Mouse (Mus musculus) cerebellum, postnatal 14 days (tissue): Measurements from ENCODE around the gene Plce1.

Experiments
- DNase-seq, 2 experiments: peaks; one replicate each; pipeline ENCODE4 v3.0.0; 2021; ENCODE audit warnings: mixed read lengths in 2 of 2

Gene Plce1

DNA sequence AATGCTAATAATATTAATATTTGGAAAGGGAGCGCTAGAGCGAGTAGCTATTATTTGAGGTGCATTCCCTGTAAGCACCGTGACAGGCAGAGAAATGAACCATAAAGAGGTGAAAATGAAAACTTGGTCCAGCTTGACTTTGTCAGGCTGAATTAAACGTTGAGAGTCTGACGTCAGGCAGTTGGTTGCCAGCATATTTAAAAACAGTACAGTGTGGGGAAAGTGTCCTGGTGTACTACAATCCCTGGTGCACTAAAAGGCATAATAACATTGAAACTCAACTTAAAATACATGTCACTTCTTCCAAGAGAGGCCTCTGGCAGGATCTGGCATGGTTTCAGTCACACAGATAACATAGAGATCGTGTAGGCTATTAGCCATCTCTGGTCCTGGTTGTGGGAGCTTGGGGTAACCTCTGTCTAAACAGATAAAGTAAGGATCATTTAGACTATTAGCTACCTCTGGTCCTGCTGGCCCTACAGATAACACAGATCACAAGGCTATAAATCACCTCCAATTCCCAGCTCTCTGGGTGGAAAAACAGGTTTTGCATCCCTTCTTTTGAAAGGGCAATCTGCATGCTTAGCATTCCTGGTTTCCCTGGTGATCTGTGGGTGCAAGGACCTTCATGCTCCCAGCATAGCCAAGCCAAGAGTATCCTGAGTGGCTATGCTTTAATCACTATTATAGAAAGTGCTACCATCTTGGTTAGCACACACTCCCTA, 164.1 kb downstream of the Plce1 start:
- DNase-seq = no peak

DNA sequence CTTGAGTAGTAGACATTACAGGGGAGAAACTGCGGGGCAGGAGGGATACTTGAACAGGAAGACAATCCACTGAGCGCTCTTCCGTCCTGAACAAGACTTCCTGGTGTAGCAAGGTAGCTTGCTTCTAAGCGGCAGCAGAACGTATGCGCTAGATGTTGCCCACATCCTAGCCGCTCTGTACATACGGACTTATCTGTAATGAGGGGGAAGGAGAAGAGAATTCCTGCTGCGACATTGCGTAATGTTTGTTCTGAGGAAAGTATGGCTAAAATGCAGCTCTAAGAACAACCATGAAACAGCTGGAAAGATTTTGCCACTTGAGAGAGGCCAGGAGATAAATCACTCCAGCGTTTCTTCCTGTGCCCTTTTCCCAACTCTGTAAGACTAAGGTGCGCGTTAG, 177.1 kb downstream of the Plce1 start:
- no peak for DNase-seq

DNA sequence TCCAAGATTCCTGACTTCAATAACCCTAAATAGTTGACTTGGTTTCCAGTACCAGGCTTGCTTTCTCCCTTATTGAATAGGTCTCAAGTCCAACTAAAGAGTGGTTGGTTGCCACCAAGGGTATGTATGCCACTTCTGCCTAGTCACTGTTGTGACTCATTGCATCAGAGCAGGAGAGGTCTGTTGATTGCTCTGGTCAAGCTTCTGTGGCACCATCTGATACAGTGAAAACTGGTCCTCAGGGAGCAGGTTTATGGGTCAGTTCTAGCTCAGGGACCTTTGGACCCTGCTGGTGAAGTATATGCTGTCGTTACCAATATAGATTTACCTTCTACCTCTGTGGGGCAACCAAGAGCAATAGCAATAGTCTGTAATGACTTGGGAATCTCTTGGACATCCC, 184.5 kb downstream of the Plce1 start:
- DNase-seq = no peak

DNA sequence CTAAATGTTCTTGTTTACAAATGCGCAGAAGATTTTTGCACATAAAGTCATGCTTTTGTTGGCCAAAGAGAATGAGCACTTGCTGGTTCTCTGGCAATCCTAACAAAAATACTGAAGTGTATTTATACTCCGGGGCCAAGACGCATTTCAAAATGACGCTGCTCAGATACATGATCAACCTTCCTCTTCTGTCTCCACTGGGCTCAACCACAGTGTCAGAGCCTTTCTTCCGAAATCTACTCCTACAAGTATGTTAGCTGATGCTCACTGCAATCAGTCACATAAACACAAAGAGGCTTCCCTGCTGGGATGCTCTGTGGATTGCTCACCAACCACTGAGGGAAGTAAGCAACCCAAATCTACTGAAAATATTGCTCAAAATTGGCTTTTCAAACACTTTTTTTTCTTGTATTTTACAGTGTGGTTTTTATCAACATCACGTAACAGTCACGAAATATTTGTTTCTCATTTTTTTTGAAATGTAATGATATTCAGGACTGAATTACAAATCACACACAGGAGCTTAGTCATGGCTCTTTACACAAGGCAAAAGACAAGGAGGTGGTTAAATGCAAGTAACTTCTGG, 191.2 kb downstream of the Plce1 start:
- DNase-seq = no peak

DNA sequence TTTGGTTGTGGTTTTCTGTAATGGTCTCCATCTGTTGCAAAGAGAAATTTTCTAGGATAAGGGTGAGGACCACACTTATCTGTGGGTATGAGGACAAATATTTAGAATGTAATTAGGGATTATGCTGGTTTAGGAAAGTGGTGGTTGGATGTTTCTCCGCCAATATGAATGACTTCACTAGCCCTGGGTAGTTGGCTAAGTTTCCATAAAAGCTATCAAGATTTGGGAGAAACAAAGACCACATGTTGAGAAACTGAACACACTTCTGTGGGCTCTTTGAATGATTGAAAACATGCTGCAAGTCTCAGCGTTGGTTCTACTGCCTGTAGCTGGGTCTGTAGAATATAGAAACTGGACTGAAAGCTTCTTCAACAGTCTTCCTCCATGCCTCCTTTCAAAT, 193.0 kb downstream of the Plce1 start:
- DNase-seq = no peak

DNA sequence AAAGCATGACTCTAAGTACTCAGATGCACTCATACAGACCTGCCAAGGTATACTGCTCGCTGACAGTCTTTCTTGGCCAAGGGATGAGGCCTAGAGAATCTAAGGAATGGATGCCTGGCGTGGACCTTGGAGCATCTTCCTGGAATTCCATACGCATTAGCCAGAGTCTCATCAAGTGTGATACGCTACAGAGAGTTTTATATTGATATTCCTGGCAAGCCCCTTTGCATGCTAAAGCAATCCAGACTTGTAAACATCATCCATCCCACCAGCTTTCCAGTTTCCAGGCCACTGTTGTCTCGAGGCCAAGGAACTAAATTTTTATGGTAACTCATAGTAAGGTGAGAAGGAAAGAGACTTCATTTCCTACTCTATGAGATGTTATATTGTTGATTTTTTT, 197.7 kb downstream of the Plce1 start:
- no peak for DNase-seq

DNA sequence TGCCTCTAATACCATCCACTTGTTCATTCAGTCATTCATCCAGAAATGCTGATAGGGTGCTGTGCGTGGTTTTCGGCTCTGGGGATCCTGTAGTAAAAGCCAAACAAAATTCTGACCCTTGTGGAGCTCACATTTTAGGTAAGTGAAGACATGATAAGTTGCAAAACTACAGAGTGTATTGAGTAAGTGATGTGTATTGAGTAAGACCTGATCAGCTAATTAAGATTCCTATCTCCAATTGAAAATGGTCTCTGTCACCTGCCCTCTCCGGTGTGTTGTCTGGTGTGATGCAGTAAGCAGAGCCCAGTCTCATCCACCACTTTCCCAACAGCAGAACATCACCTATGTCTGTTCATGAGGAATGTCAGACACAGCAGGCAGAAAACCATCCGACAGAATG, 198.6 kb downstream of the Plce1 start:
- DNase-seq = no peak

DNA sequence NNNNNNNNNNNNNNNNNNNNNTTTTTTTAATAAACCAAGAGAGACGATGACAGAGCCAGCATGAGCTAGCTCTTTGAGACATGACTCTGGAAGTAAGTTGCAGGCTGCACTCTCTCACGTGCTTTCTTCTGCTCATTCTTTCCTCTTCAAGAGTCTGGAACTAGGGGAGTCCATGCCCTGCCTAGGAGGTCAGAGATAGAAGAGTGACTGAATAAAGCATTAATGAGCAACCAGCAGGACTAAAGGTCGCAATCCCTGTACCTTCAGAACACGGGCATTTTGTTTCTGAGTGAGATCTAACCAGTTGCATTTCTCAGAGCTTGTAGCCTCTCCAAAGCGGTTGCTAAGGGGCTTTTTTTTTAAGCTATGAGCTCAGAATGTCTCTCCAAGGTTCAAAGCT, 206.4 kb downstream of the Plce1 start:
- DNase-seq = no peak

DNA sequence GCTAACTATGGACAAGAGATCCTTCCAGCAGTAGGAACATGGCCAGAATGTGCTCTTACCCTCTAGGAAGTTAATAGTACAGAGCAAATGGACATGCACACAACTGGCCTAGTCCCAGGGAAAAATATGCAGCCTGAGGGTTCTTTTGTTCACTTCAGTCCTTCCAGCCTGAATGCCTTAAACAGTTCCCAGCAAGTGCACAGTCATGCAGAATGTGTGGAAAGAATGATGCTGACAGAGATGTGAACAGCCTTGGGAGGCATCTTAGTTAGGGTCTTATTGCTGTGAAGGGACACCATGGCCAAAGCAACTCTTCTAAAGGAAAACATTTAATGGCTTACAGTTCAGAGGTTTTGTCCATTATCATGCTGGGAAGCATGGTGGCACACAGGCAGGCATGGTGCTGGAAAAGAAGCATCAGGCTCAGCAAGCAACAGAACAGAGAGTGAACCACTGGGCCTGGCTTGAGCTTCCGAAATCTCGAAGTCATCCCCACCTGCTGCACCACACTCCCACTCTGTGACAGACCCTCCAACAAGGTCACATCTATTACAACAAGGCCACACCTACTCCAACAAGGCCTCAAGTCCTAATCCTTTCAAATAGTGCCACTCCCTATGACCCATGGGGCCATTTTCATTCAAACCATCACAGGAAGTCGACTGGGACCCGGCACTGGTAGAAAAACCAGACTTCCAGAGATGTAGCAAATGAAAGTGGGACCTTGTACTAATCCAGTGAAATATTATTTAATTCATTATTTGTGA, 208.0 kb downstream of the Plce1 start:
- no peak for DNase-seq

DNA sequence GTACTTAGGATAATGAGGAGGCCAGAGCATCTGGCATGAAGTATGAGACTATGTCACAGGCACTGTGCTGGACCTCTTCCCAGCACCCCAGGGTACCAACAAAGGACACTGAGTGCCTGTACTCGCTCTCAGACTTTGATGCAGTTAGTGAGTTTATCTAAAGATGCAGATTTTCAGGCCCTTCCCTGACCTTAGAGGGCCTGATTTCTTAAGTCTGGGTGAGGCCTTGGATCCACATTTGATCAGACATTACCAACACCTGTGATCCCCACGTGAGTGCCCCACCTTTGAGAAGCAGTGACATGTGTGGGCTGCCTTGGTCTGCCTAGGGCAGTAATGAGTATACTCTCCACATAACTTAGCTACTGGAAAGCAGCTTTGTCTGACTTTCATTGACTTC, 209.4 kb downstream of the Plce1 start:
- no peak for DNase-seq

DNA sequence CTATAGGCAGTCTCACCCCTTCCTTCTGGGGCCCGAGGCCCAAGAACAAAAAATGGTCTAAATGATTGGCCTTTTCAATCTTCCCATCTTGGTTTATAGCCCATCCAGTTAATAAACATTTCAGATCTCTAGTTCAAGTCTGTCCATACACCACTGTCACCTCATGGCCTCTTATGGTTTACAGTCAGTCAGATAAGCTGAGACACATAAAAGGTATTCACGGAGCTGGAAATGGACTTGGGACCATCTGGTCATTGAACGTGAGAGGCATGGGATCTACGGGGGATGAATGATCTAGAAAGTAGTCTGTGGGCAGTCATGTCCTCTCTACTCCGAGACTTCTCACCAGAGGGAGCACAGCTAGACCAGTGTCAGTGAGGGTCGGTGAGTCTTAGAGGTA, 210.6 kb downstream of the Plce1 start:
- no peak for DNase-seq

DNA sequence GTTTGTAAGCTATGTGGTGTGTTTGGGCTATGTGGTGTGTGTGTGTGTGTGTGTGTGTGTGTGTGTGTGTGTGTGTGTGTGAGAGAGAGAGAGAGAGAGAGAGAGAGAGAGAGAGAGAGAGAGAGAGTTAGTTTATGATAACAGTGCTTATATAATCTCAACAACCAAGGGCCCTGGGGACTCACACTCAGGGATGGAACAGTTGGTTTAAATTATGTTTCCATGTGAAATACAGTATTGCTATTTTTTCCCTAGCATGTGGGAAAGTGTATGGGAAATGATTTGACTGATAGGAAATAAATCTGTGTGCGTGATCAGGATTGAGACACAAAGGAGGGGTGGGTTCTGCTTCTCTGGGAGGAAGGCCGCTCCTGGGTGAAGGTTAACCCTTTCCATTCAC, 212.4 kb downstream of the Plce1 start:
- no peak for DNase-seq

DNA sequence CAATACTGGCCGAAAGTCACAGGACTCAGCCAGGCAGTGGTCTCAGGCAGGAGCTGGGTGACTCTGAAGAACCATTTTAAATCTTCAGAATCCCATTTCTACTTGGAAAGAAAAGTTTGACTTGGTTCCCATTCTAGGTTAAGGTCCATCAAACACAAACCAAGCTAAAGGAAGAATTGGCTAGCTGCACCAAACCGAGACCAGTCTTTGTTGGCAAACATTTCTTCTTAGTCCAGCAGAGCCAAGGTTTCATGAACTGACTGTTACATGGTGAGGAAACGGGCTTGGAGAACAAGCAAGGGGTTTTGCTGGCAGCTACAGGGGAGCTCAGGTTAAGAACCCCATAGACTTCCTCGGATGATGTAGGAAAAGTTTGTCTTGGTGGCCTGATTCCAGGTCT, 212.9 kb downstream of the Plce1 start:
- DNase-seq = no peak

DNA sequence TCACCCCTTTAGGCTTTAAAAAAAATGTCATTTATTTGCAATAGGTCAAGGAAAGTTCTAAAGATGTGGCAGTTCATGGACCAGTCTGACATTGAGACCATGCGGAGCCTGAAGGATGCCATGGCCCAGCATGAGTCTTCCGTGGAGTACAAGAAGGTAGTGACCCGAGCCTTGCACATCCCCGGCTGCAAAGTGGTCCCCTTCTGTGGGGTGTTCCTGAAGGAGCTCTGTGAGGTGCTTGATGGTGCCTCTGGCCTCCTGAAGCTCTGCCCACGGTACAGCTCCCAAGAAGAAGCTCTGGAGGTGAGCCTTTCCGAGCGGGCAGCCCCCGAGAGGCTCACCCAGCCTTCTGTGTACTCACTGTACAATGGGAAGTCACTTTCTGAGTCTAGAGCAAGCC, 220.9 kb downstream of the Plce1 start:
- DNase-seq = no peak

DNA sequence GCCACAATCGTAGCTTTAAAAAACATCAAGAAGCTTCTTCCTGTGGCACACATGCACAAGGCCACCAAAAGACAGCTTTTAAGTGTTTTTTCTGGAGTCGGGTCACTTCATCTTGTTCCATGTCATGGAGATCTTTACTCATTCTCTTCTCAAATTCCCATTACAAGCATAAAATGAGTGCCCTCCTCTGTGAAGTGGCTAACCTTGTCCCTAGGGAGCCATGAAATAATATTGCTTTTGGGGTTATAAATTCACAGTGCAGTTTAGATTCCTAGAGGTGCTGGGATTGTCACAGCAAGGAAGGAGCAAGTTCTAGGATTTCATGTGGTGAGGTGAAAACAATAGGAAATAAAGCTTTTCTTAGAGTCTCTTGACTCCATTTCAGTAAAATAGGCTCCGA, 223.8 kb downstream of the Plce1 start:
- no peak for DNase-seq

DNA sequence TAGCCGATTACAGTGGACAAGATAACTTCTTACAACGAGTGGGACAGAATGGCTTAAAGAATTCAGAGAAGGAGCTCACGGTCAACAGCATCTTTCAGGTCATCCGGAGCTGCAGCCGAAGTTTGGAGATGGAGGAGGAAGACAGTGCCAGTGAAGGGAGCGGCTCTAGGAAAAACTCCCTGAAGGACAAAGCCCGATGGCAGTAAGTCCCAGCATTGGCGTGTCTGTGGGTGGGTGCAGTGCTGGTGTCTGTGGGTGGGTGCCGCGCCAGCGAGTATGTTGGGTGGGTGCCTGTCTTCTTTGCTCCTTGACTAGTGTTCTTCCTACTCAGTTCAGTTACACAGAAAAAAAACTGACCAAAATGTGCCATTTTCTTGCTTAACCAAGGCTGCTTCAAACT, 224.3 kb downstream of the Plce1 start:
- no peak for DNase-seq

DNA sequence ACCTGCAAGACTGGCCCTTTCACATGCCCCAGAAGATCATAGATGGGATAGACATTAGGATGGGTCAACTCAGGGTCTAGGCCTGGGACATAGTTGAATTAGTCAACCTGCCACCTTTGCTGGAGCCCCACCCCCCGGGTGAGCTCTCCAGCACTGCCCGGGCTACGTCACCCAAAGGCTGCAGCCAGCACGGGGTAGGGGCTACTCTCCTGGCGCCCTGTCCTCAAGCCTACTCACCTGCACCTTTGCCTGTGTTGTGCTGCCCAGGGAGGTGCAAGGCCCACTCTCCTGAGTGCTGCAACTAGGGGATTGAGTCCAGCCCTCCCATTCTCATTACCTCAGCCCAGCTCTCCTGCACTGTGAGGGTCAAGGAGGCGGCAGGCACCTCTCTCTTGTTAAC, 225.5 kb downstream of the Plce1 start:
- no peak for DNase-seq

DNA sequence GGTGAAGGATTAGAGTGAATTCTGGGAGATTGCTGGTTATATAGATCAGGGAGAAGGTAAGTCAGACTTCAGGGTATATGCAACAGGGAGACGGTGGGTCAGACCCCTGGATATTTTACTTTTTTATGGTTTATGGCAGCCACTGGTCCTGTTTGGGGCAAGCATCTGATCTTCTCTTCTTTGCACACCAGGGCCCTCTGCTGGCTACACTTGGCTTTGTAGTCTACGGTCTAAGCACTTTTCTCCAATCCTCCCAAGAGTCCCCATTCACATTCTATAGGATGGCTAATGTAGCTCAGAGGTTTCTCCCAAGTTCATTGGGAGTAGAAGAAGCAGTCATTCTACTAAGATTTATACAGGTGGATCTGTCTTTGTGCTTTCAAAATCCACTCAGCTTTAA, 228.5 kb downstream of the Plce1 start:
- peak; percentile 20 to 50 for DNase-seq

DNA sequence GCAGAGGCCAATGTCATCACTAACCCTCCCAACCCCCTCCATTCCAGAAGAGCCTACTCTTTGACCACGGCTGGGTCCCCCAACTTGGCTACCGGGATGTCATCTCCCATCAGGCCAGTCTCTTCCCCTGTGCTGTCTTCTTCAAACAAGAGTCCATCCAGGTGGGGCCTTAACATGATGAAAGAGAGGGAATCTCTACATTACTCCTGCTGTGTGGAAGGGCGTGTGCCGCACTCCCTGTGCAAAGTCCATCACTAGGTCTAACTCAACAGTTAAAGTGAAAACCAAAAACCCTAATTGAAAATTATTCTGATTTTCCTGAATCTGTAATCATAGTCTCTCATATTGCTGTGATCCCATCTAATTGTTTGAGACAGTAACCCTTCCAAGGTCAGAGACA, 240.9 kb downstream of the Plce1 start:
- no peak for DNase-seq

DNA sequence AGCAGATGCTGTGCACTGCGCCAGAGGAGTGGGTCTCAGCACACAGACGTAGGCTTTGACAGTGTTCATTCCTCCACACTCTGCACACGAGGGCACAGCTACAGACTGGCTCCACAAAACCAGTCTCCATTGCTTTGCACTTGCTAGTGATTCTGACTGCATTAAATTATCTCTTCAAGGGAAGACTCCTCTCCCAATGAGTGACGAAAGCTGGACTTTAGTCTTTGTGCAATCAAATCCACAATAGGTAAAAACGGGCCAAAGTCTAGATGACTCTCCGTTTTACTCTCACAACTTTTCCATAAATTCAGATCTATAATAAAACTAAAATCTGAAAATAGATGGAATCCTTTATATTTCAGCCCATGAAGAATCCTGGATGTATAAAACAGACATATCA, 242.1 kb downstream of the Plce1 start:
- no peak for DNase-seq

DNA sequence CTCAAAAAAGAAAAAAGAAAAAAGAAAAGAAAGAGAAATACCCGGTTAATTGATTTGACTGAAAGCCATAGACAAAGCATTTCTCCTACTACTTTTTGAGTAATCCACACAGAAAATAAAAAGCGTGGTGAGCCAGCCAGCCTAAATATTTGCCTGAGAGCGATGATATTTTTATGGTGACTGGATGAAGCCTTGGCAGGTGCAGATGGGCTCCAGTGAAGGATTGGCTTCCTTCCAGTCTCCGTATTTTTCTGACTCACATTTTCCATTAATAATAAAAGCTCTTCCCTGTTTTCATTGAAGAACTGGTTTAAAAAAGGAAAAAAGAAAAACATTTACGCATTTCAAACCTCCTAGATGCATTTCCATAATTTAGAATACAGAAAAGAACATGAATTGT, 243.1 kb downstream of the Plce1 start:
- DNase-seq = peak; percentile 18 to 44

DNA sequence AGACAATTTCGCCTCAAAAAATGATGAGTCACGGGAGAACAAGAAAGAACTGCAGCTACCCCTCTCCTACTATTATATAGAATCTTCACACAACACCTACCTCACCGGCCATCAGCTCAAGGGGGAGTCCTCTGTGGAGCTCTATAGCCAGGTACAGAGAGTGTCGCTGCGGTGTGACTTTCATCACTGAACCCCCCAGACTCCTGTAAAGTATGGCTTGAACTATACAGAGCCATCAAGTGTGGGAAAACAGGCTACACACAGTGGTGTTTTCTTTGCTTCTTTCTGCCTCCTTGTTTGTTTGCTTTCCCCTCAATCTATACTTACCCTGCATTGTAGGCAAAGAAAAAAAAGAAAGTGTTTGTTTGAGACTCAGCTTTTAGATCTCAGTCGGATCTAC, 247.9 kb downstream of the Plce1 start:
- DNase-seq = no peak

DNA sequence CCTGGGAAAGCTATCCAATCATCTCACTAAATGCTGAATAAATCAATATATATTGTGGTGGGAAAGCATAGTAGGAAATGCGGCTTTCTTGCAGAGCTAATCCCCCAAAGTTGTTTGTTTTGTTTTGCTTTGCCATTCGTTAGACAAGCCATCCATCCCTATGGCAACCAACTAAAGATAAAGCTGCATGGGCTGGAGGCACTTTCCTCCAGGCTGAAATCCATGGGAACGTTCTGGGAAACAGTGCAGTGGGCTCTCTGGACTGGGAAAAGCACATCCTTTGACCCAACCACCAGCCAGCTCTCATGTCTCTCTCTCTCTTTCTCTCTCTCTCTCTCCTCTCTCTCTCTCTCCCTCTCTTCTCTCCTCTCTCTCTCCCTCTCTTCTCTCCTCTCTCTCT, 248.4 kb downstream of the Plce1 start:
- DNase-seq = no peak

DNA sequence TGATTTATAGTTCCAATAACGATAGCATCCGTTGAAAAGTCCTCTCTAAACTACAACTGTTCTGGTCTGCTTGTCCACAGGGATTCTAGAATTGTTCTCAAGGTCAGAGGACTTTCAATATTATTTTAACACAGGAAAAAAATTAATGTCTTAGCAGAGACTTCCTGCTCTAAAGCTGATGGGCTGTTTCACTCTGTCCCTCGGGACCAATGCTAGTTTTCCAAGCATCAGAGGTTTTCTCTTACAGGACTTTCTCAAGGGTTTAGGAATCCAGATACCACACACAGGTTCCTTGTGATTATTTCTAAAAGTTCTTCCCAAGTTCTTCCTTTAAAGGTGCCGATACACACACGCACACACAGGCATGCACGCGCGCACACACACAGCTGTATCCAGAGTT, 263.6 kb downstream of the Plce1 start:
- DNase-seq = no peak
